17 mouse cellular contexts compared by ENCODE assay signal in genomic region chr16:95481176-95481575, GRCm38 (mm10).
DNase-seq lines count a peak whose midpoint lies in the region.
"Had no signal": no experiment of that assay in that cellular context is flagged by ENCODE, and none has a peak within 500 bp of the region (broad histone marks: within the 10 kb centered on the region; RNA-seq: fewer than 3 reads in every experiment).

No protein-coding gene starts in this region.

- peak; percentile 20 to 22 for DNase-seq in layer of hippocampus, adult 18-20 months (ENCODE audit: low spot score in 2 of 2)
- no peak for DNase-seq in layer of hippocampus, adult 9-10 months (ENCODE audit: low spot score)
- peak; percentile 49 for DNase-seq in right cerebral cortex, adult 18-20 months
- no peak for DNase-seq in right cerebral cortex, postnatal 4 days
- DNase-seq in right cerebral cortex, adult 2 months (ENCODE audit: low spot score in 2 of 2): peak; percentile 31 to 42
- DNase-seq in cerebellum, postnatal 14 days: no peak
- no peak for DNase-seq in heart, adult 8-10 months (ENCODE audit: low spot score)
- no peak for DNase-seq in retina, embryonic 14.5 days (ENCODE audit: low spot score)
- DNase-seq: adrenal gland, postnatal 14 days; cerebellum, adult 9-10 months; gastrocnemius, postnatal 36 days; kidney, adult 9 months; kidney, postnatal 14 days; lung, postnatal 4 days; midbrain, embryonic 14.5 days; spleen, adult 18-20 months; thymus, postnatal 25 days had no signal

Comparison
In these comparisons a context has a peak if more than half of its experiments do, and no peak if none do; other contexts are left out.
1. DNase-seq: peak in layer of hippocampus, adult 18-20 months (2 of 2), right cerebral cortex, adult 18-20 months (single experiment) and right cerebral cortex, adult 2 months (2 of 2); none in layer of hippocampus, adult 9-10 months (single experiment), right cerebral cortex, postnatal 4 days (single experiment), cerebellum, postnatal 14 days (0 of 2), heart, adult 8-10 months (single experiment) and retina, embryonic 14.5 days (single experiment).